Mouse (Mus musculus): ENCODE results near the gene Abhd6.

GRCm38 (mm10) chr14:8003093-8003670 lies 480 bp downstream of the Abhd6 start:
- TF ChIP-seq CTCF (IDR thresholded peaks at IDR 0.05; ENCODE audit: low read depth, low read length) (no peak), POLR2AphosphoS5 (IDR thresholded peaks at IDR 0.05; ENCODE audit: insufficient replicate concordance, low read depth, low read length) (no peak), TAL1 (conservative IDR thresholded peaks at IDR 0.05; ENCODE audit: low read depth, low read length) (no peak), GATA1 (IDR thresholded peaks at IDR 0.05; ENCODE audit: borderline replicate concordance, low read length) (no peak), GATA2 (IDR thresholded peaks at IDR 0.05; ENCODE audit: borderline replicate concordance, low read depth, low read length) (no peak)
